Mouse (Mus musculus): ENCODE data around the gene Tspan5. TPM values are rescaled to one million over a fixed set of nuclear protein-coding genes. Genes with fewer than 3 reads are reported as not detected.

Tspan5 gene
- total RNA-seq, 2 experiments from 2014 or later = 0.61 to 0.84 TPM

DNA sequence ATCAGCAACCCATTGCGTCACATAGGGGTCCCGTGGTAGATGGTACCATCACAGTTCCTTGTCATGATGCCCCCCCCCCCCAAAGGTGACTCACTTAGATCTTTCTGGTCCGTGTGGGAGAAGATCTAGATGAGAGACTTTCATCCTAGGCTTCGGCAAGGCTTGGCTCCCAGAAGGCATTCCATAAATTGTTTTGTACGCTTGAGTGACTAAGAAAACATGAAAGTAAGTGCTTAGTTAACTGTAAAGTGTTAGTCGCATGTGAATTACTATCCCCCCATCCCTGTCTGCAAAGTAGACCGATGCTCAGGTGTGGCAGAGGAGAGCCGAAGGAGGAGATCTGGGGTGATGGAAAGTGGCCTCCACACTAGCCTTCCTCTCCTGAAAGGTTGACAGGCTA lies 25.0 kb downstream of the Tspan5 start:
- ATAC-seq (replicated peaks; ENCODE audit: low FRiP score, poor library complexity, severe bottlenecking) = no peak

- ATAC-seq (replicated peaks; ENCODE audit: low FRiP score, poor library complexity, severe bottlenecking) = no peak
These were observed 26.6 kb downstream of the Tspan5 start for GRCm38 (mm10) chr3:138768541-138769093.

DNA sequence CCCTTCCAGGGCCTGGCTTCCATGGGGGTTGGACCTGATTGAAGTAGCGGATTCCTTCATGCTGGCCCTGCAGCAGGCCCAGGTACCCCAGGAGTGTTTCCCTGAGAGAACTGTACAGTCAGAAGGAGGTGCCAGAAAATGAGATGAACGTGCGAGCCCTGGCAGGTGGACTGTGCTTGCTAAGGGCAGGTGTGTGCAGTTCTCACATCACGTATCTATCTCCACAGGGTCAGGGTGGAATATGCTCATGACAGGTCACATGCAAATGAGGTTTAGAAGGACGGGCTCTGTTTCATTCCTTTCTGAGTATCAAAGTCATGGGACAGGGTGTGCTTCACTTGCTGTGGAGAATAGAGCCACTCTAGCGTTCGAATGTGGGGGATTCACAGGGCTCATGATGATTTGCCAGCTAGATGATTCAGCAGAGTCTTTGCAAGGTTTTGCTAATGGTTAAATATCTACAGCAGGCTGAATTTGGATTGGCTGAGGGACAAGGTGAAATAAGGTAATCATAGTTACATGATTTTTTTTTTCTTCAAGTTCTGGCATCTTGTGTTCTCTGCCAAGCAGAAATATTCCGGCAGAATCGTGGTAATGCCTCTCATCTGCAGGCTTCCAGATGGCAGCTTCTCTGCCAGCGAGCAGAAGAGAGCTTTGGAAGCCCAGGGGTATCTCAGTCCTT lies 28.8 kb downstream of the Tspan5 start:
- no peak for ATAC-seq (replicated peaks; ENCODE audit: low FRiP score, poor library complexity, severe bottlenecking)

DNA sequence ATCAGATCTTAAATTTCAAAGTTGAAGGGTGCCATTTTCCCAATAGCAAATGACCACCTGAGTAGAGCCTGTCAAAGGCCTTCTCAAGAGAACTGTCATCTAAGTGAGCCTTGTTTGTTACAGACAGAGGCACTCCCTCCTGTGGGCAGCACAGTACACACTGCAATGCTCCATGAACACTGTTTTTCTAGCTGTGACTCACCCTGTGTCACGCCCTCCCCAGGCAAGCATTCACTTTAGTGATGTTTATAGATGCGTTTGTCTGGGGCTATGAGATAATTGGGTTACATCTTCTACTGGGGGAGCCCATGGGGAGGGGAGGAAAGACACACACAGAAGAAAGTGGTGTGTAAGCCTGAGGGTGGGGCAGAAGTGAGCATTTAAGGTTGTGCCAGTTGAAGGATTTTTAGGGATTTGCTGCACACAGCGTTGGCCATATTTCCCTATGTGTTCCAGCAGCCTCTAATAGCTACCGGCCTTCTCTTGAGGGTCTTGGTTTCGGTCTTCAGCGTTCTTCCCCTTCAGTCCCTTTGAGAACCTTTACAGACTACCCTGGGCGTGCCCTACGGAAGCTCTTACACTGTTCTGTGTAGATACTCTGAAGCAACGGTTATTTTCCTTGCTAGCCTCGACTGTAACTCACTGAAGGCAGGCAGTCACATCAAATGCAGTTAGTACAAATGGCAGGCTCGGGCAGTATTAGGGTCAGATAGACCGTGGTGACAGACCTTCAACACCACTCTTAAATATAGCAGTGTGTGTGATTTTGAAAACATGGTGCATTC lies 29.7 kb downstream of the Tspan5 start:
- no peak for ATAC-seq (replicated peaks; ENCODE audit: low FRiP score, poor library complexity, severe bottlenecking)

DNA sequence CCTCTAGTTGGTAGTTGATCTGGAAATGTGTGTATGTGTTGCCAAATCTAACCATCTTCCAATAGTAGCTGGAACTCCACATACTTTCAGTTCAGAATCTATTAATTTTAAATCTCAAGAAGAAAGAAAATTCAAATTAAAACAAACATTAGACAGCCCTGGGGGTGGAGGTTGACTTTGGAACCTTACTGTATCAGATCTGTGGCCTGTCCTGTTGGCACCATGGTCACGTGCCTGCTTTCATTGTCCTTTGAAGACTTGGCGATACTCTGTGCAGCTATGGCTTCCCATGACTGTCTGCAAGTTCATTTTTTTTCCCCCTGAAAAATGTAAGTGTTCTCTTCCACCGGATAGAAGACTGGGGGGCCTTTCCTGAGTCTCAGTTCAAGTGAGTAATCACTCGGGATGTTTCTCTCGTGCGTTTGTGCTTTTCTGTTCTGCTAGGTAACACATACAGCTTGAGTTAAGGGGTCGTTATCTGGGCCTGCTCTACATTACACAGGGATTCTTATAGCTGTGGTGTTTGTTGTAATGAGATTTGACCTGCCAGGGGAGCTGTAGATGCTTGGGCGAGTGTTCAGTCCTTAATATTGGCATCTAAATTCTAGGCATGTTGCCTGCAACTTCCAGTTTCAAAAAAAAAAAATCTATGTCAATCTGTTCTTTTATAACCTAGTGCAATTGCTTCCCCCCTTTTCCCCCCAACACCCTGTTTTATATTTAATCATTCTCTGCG lies 32.0 kb downstream of the Tspan5 start:
- ATAC-seq (replicated peaks; ENCODE audit: low FRiP score, poor library complexity, severe bottlenecking) = no peak

DNA sequence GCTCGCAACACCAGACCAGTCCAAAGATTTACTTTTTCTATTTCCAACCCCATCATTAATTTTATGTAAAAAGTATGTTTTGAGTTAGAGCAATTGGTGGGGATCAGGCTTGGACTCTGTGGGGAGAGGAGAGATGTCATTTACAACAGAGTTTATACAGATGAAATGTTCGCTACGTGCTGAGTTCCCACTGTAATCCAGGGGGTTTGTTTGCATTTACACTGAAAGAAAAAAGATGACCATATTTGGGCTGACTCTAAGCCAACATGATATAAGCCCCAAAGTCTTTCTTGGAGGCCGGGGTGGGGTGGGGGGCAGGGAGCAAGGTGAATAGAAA lies 32.6 kb downstream of the Tspan5 start:
- no peak for ATAC-seq (replicated peaks; ENCODE audit: low FRiP score, poor library complexity, severe bottlenecking)

GRCm38 (mm10) chr3:138775926-138776715 lies 34.1 kb downstream of the Tspan5 start:
- ATAC-seq (replicated peaks; ENCODE audit: low FRiP score, poor library complexity, severe bottlenecking) = no peak

- ATAC-seq (replicated peaks; ENCODE audit: low FRiP score, poor library complexity, severe bottlenecking) = no peak
These were observed 39.5 kb downstream of the Tspan5 start for GRCm38 (mm10) chr3:138781492-138781891.

DNA sequence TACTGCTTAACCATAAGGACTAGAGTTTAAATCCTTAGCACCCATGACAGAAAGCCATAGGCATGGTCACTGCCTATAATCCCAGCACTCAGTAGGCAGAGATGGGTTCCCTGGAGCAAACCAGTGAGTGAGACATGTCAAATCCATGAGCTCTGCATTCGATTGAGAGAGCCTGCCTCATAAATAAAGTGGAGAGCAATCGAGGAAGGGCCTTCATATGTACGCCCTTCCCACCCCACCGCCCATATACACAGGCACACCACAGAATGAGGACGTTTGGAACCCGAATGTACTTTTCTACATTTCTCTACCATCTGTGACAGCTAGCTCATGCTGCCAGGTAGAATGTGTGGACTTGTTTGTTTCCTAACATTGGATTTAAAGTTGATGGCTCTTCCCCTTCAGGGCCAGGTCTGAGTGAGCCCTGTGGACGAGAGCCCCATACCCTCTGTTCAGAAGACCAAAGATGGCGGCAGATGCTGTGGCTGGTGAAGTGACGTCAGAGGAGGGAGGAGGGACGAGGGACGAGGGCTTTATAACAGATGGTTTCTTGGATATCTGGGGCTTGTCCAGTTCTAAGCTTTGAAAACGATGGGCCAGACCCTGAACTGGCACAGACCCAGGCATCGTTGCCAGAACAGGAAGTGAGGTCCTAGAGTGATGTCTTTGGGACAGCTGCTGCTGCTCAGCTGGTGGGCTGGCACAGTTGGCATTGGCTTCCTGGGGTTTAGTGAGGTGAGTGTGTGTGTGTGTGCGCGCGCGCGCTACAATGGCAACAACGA lies 42.1 kb downstream of the Tspan5 start:
- no peak for ATAC-seq (replicated peaks; ENCODE audit: low FRiP score, poor library complexity, severe bottlenecking)

DNA sequence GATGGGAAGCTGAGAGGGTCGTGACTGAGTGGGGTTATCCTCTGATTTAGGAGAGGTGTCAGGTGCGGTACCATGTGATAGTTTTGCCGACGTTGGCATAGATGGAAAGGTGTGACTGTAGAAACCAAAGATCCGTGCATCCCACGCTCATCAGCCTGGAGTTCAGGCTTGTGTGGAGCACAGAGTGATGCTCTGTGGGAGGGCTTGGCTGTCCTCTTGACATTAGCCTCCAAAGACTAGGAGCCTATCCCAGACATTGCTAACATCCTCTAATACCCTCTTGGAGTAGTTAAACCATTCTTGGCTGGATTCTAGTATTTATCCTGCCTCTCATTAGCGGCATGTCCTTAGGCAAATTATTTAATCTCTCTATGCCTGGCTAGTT lies 42.6 kb downstream of the Tspan5 start:
- no peak for ATAC-seq (replicated peaks; ENCODE audit: low FRiP score, poor library complexity, severe bottlenecking)

- no peak for ATAC-seq (replicated peaks; ENCODE audit: low FRiP score, poor library complexity, severe bottlenecking)
These were observed 45.9 kb downstream of the Tspan5 start for GRCm38 (mm10) chr3:138787758-138788488.

DNA sequence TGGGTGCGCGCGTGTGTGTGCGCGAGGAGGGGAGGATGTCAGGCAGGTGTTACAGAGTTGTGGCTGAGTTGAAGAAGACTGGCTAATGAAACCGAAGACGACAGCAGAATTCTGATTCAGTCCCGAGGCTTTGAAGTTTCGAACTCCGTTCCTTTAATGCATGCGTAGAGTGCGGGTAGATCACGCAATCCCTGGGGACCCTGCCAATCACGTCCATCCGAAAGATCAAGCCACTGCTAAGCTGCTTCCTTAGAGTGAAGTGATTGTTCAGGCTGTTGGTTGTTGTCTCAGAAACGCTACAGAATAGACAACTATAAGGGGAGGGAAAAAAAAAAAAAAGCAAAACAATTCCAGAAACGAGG lies 46.5 kb downstream of the Tspan5 start:
- ATAC-seq (replicated peaks; ENCODE audit: low FRiP score, poor library complexity, severe bottlenecking) = no peak

GRCm38 (mm10) chr3:138789275-138789674 lies 47.3 kb downstream of the Tspan5 start:
- ATAC-seq (replicated peaks; ENCODE audit: low FRiP score, poor library complexity, severe bottlenecking) = no peak

DNA sequence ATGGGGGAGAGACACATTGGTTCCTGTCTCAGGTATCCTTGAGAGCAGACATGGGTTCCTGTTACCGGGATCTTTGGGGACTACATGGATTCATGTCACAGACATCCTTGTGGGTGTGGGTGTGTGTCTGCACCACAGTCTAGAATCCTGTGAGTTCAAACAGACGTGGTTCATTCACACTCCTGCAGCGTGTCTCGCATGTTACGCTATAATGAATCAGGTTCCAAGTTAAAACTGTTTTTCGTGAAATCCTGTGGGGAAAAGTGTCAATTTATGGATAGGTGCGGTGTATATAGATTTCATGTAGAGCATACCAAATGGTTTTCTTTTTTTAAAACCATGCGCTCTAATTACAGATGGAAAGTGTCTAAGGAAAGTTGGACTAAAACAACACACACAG lies 52.5 kb downstream of the Tspan5 start:
- ATAC-seq (replicated peaks; ENCODE audit: low FRiP score, poor library complexity, severe bottlenecking) = no peak

DNA sequence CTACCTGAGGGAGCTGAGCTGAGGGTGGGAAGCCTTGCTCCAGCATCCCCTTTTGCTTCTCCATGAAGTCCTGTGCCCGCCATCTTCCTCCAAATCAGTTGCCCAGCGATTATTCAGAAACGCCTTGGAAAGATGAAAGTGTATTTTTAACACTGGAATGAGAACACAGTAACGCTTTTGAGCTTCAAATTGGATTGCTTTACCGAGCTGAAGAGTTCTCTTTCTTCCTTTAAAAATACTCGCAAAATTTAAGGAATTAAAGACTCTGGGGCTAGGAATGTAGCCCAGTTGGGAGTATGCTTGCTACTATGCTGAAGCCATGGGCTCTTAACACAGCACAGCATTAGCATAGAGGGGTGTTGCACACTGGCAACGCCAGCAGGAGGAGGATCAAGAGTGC lies 54.0 kb downstream of the Tspan5 start:
- no peak for ATAC-seq (replicated peaks; ENCODE audit: low FRiP score, poor library complexity, severe bottlenecking)

DNA sequence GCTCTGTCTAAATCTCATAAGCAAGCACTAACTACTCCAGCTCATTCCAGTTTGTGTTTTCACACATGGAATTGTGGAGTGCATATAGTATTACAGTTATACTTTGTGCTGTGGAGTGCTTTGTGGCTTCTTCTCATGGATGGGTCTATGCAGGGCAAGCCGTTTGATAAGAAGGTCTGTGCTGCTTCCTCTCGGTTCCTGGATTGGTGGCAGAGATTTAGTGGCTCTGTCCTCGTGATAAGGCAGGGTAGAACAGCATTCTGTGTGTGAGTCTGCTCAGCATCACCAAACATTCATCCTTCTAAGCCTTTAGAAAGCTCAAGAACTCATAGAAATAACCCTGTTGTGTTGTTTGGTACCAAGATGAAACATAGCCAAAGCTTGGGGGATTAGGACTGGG lies 54.6 kb downstream of the Tspan5 start:
- ATAC-seq (replicated peaks; ENCODE audit: low FRiP score, poor library complexity, severe bottlenecking) = no peak

GRCm38 (mm10) chr3:138800664-138801411 lies 58.8 kb downstream of the Tspan5 start:
- ATAC-seq (replicated peaks; ENCODE audit: low FRiP score, poor library complexity, severe bottlenecking) = no peak

GRCm38 (mm10) chr3:138801661-138802060 lies 59.7 kb downstream of the Tspan5 start:
- ATAC-seq (replicated peaks; ENCODE audit: low FRiP score, poor library complexity, severe bottlenecking) = no peak
